Mouse (Mus musculus) MEL (cell line): ENCODE results near the gene Pbp2. TPM values are rescaled to one million over a fixed set of nuclear protein-coding genes. Genes with fewer than 3 reads are reported as not detected.

Experiments used
- DNase-seq: peaks from one replicate; pipeline ENCODE4 v3.0.0; 2011; ENCODE audit warnings: low read depth, low spot score
- H3K27ac ChIP-seq: 2 replicates; pipeline ENCODE4 v1.5.1; 2012; ENCODE audit warnings: low read depth, mild to moderate bottlenecking, control low read depth, low read length, moderate library complexity; ENCODE audit not compliant: control insufficient read depth
- H3K27me3 ChIP-seq, 2 experiments: fragments of 150-350 bp in 1 of 2; sonication (generic) in 1 of 2; 2 replicates each; pipeline ENCODE4 v1.6.1; 2012; ENCODE audit warnings: low read length in 2 of 2, mild to moderate bottlenecking in 2 of 2, improper control_type of control experiment in 1 of 2, moderate library complexity in 1 of 2; ENCODE audit not compliant: insufficient read depth in 2 of 2, control insufficient read depth in 1 of 2
- H3K36me3 ChIP-seq, 2 experiments: 2 replicates each; pipeline ENCODE4 v1.6.1; 2012 to 2014; ENCODE audit warnings: low read length in 2 of 2, improper control_type of control experiment in 1 of 2, inconsistent platforms in 1 of 2, mild to moderate bottlenecking in 1 of 2; ENCODE audit not compliant: insufficient read depth in 2 of 2, control insufficient read depth in 1 of 2
- H3K4me1 ChIP-seq, 2 experiments: fragments of 150-350 bp in 1 of 2; sonication (generic) in 1 of 2; 2 replicates each; pipeline ENCODE4 v1.6.1; 2012; ENCODE audit warnings: low read length in 2 of 2, improper control_type of control experiment in 1 of 2, mild to moderate bottlenecking in 1 of 2; ENCODE audit not compliant: insufficient read depth in 2 of 2, control insufficient read depth in 1 of 2
- H3K4me3 ChIP-seq, 2 experiments: fragments of 150-350 bp in 1 of 2; sonication (generic) in 1 of 2; 2 replicates each; pipeline ENCODE4 v1.5.1; 2012; ENCODE audit warnings: low read depth in 2 of 2, low read length in 2 of 2, mild to moderate bottlenecking in 2 of 2, moderate library complexity in 2 of 2, control low read depth in 1 of 2, improper control_type of control experiment in 1 of 2; ENCODE audit not compliant: control insufficient read depth in 1 of 2, insufficient read depth in 1 of 2
- H3K79me2 ChIP-seq: 2 replicates; pipeline ENCODE4 v1.6.1; 2012; ENCODE audit warnings: mild to moderate bottlenecking, low read length, moderate library complexity; ENCODE audit not compliant: control insufficient read depth, poor library complexity, insufficient read depth
- H3K9ac ChIP-seq: 2 replicates; pipeline ENCODE4 v1.6.1; 2012; ENCODE audit warnings: low read depth, mild to moderate bottlenecking, control low read depth, low read length, moderate library complexity; ENCODE audit not compliant: control insufficient read depth, poor library complexity, severe bottlenecking
- H3K9me3 ChIP-seq: fragments of 150-350 bp; sonication (generic); replicated peaks from 2 replicates; pipeline ENCODE4 v1.6.1; 2012; ENCODE audit warnings: mild to moderate bottlenecking, low read length, improper control_type of control experiment, moderate library complexity; ENCODE audit not compliant: insufficient read depth
- CHD1 ChIP-seq: IDR thresholded peaks from 2 replicates; pipeline ENCODE4 v1.6.1; 2012; ENCODE audit warnings: low read depth, mild to moderate bottlenecking, inconsistent platforms, low read length, improper control_type of control experiment
- CHD2 ChIP-seq: IDR thresholded peaks from 2 replicates; pipeline ENCODE4 v1.6.1; 2011; ENCODE audit warnings: low read length, improper control_type of control experiment
- CTCF ChIP-seq, 3 experiments: IDR thresholded peaks in 2 of 3; conservative IDR thresholded peaks in 1 of 3; 2 replicates each; pipeline ENCODE4 v1.5.1; 2011 to 2012; ENCODE audit warnings: low read length in 3 of 3, low read depth in 2 of 3, mild to moderate bottlenecking in 2 of 3, improper control_type of control experiment in 1 of 3, inconsistent platforms in 1 of 3, mixed read lengths in 1 of 3, moderate library complexity in 1 of 3; ENCODE audit not compliant: control insufficient read depth in 1 of 3, insufficient read depth in 1 of 3, poor library complexity in 1 of 3, severe bottlenecking in 1 of 3
- E2F4 ChIP-seq: IDR thresholded peaks from 2 replicates; pipeline ENCODE4 v1.6.1; 2011; ENCODE audit warnings: low read depth, low read length, improper control_type of control experiment, borderline replicate concordance
- ELF1 ChIP-seq: IDR thresholded peaks from 2 replicates; pipeline ENCODE4 v1.6.1; 2014; ENCODE audit warnings: low read depth, mild to moderate bottlenecking, inconsistent platforms, low read length, improper control_type of control experiment, moderate library complexity
- GABPA ChIP-seq: IDR thresholded peaks from 2 replicates; pipeline ENCODE4 v1.6.1; 2012; ENCODE audit warnings: low read depth, mild to moderate bottlenecking, inconsistent platforms, low read length, improper control_type of control experiment, moderate library complexity
- GATA1 ChIP-seq: IDR thresholded peaks from 2 replicates; pipeline ENCODE4 v1.6.1; 2011; ENCODE audit warnings: low read depth, low read length, improper control_type of control experiment
- HCFC1 ChIP-seq: IDR thresholded peaks from 2 replicates; pipeline ENCODE4 v1.6.1; 2012; ENCODE audit warnings: low read depth, mild to moderate bottlenecking, inconsistent platforms, low read length, improper control_type of control experiment, moderate library complexity
- JUND ChIP-seq: IDR thresholded peaks from 2 replicates; pipeline ENCODE4 v1.6.1; 2011; ENCODE audit warnings: low read depth, mild to moderate bottlenecking, improper control_type of control experiment, low read length
- MAX ChIP-seq: IDR thresholded peaks from 2 replicates; pipeline ENCODE4 v1.6.1; 2011; ENCODE audit warnings: low read length, improper control_type of control experiment
- MEF2A ChIP-seq: IDR thresholded peaks from 2 replicates; pipeline ENCODE4 v1.6.1; 2014; ENCODE audit warnings: low read depth, mild to moderate bottlenecking, inconsistent platforms, low read length, improper control_type of control experiment; ENCODE audit not compliant: poor library complexity, insufficient replicate concordance, severe bottlenecking; ENCODE audit errors: extremely low read depth
- MYB ChIP-seq: IDR thresholded peaks from 2 replicates; pipeline ENCODE4 v1.6.1; 2011; ENCODE audit warnings: mild to moderate bottlenecking, low read depth, low read length, improper control_type of control experiment
- MYC ChIP-seq: IDR thresholded peaks from 2 replicates; pipeline ENCODE4 v1.6.1; 2011; ENCODE audit warnings: low read depth, mild to moderate bottlenecking, low read length, improper control_type of control experiment, moderate library complexity
- NELFE ChIP-seq: IDR thresholded peaks from 2 replicates; pipeline ENCODE4 v1.6.1; 2011; ENCODE audit warnings: low read depth, low read length, improper control_type of control experiment
- NRF1 ChIP-seq: IDR thresholded peaks from 2 replicates; pipeline ENCODE4 v1.6.1; 2014; ENCODE audit warnings: low read depth, mild to moderate bottlenecking, inconsistent platforms, low read length, improper control_type of control experiment, moderate library complexity; ENCODE audit not compliant: poor library complexity, insufficient read depth, severe bottlenecking
- POLR2A ChIP-seq, 2 experiments: IDR thresholded peaks; 2 replicates each; pipeline ENCODE4 v1.6.1; 2011 to 2012; ENCODE audit warnings: low read length in 2 of 2, mild to moderate bottlenecking in 2 of 2, control low read depth in 1 of 2, improper control_type of control experiment in 1 of 2, low read depth in 1 of 2, moderate library complexity in 1 of 2; ENCODE audit not compliant: control insufficient read depth in 1 of 2, insufficient read depth in 1 of 2, poor library complexity in 1 of 2
- POLR2AphosphoS5 ChIP-seq: IDR thresholded peaks from 2 replicates; pipeline ENCODE4 v1.6.1; 2012; ENCODE audit warnings: low read depth, borderline replicate concordance, mild to moderate bottlenecking, inconsistent platforms, low read length, moderate library complexity, mixed read lengths
- RAD21 ChIP-seq: IDR thresholded peaks from 2 replicates; pipeline ENCODE4 v1.6.1; 2011; ENCODE audit warnings: mild to moderate bottlenecking, low read depth, low read length, improper control_type of control experiment
- SIN3A ChIP-seq: IDR thresholded peaks from 2 replicates; pipeline ENCODE4 v1.6.1; 2012; ENCODE audit warnings: low read length, improper control_type of control experiment, inconsistent platforms
- SMC3 ChIP-seq: IDR thresholded peaks from 2 replicates; pipeline ENCODE4 v1.6.1; 2011; ENCODE audit warnings: low read depth, low read length, improper control_type of control experiment
- TCF12 ChIP-seq: IDR thresholded peaks from 2 replicates; pipeline ENCODE4 v1.6.1; 2014; ENCODE audit warnings: low read depth, mild to moderate bottlenecking, inconsistent platforms, low read length, improper control_type of control experiment, moderate library complexity
- UBTF ChIP-seq: IDR thresholded peaks from 2 replicates; pipeline ENCODE4 v1.6.1; 2012; ENCODE audit warnings: low read depth, mild to moderate bottlenecking, inconsistent platforms, low read length, improper control_type of control experiment, moderate library complexity, borderline replicate concordance; ENCODE audit not compliant: insufficient read depth
- USF1 ChIP-seq: IDR thresholded peaks from 2 replicates; pipeline ENCODE4 v1.6.1; 2014; ENCODE audit warnings: low read depth, mild to moderate bottlenecking, inconsistent platforms, low read length, improper control_type of control experiment, moderate library complexity
- ZKSCAN1 ChIP-seq: IDR thresholded peaks from 2 replicates; pipeline ENCODE4 v1.6.1; 2012; ENCODE audit warnings: low read depth, mild to moderate bottlenecking, inconsistent platforms, low read length, improper control_type of control experiment, moderate library complexity
- ZNF384 ChIP-seq: IDR thresholded peaks from 2 replicates; pipeline ENCODE4 v1.6.1; 2012; ENCODE audit warnings: low read depth, mild to moderate bottlenecking, inconsistent platforms, low read length, improper control_type of control experiment
- polyA plus RNA-seq, 2 experiments: library from polyadenylated mRNA; stranded (reverse) in 1 of 2; unstranded in 1 of 2; fragments of >175 nt in 1 of 2; fragments of >200 nt in 1 of 2; gene quantifications; 2 replicates each; pipeline versions ENCODE4 v1.2.1 to v1.2.4; 2012; ENCODE audit warnings: low replicate concordance in 2 of 2, low read depth in 1 of 2; ENCODE audit not compliant: insufficient read length in 2 of 2, insufficient read depth in 1 of 2, missing spikeins in 1 of 2
- total RNA-seq: library from RNA; depleted of rRNA; stranded (reverse); fragments of 300-350 nt; gene quantifications from 2 replicates; pipeline ENCODE4 v1.2.3, GENCODE M21; 2012

Pbp2 gene
- total and polyA plus RNA-seq, 3 experiments: not detected

- H3K9ac ChIP-seq: no peak overlapping the region
- DNase-seq: no peak
- TF ChIP-seq POLR2A (IDR thresholded peaks at IDR 0.05; ENCODE audit: control insufficient read depth in 1 of 2, insufficient read depth in 1 of 2, low read depth in 1 of 2, low read length in 2 of 2, poor library complexity in 1 of 2): no peak
- no peak for TF ChIP-seq CTCF (IDR thresholded peaks at IDR 0.05 in 2 of 3, conservative IDR thresholded peaks at IDR 0.05 in 1 of 3; ENCODE audit: control insufficient read depth in 1 of 3, insufficient read depth in 1 of 3, low read depth in 2 of 3, low read length in 3 of 3, poor library complexity in 1 of 3, severe bottlenecking in 1 of 3)
- no peak for TF ChIP-seq E2F4
- no peak for TF ChIP-seq HCFC1
- no peak for TF ChIP-seq MYC
- TF ChIP-seq NRF1: no peak
- TF ChIP-seq GATA1: no peak
- TF ChIP-seq CHD1: no peak
- no peak for TF ChIP-seq TCF12
- TF ChIP-seq RAD21: no peak
- no peak for TF ChIP-seq CHD2
- TF ChIP-seq JUND: no peak
- TF ChIP-seq UBTF: no peak
- TF ChIP-seq NELFE: no peak
- TF ChIP-seq MYB: no peak
- no peak for TF ChIP-seq ELF1
- H3K27me3 ChIP-seq: peaks cover 0 to 2% of the 10 kb centered on the region in 2 experiments; a peak in 1 of 4 replicates
- no peaks in the 10 kb centered on the region for H3K9me3 ChIP-seq
- H3K79me2 ChIP-seq: no peaks in the 10 kb centered on the region
- no peak overlapping the region for H3K4me3 ChIP-seq
- H3K27ac ChIP-seq: no peak overlapping the region
- no peaks in the 10 kb centered on the region for H3K4me1 ChIP-seq
- H3K36me3 ChIP-seq: no peaks in the 10 kb centered on the region
Measured at GRCm38 (mm10) chr6:135316141-135316540, 5.9 kb upstream of the Pbp2 start.

GRCm38 (mm10) chr6:135313981-135314380, 3.8 kb upstream of the Pbp2 start:
- H3K4me1 ChIP-seq: no peaks in the 10 kb centered on the region
- no peaks in the 10 kb centered on the region for H3K36me3 ChIP-seq
- H3K79me2 ChIP-seq: no peaks in the 10 kb centered on the region

More at GRCm38 (mm10) chr6:135313981-135314380, 3.8 kb upstream of the Pbp2 start:
- no peak overlapping the region for H3K9ac ChIP-seq
- no peak overlapping the region for H3K27ac ChIP-seq
- H3K27me3 ChIP-seq: no peaks in the 10 kb centered on the region
- H3K4me3 ChIP-seq: no peak overlapping the region
- DNase-seq: no peak
- H3K9me3 ChIP-seq: no peaks in the 10 kb centered on the region
- TF ChIP-seq MEF2A: no peak
- no peak for TF ChIP-seq ZNF384
- TF ChIP-seq MAX: no peak
- no peak for TF ChIP-seq CHD2
- TF ChIP-seq TCF12: no peak
- TF ChIP-seq RAD21: no peak
- TF ChIP-seq SMC3: no peak
- no peak for TF ChIP-seq POLR2AphosphoS5
- no peak for TF ChIP-seq GABPA
- no peak for TF ChIP-seq SIN3A
- no peak for TF ChIP-seq USF1
- no peak for TF ChIP-seq NRF1
- no peak for TF ChIP-seq JUND
- TF ChIP-seq ELF1: no peak
- TF ChIP-seq ZKSCAN1: no peak
- TF ChIP-seq CTCF (IDR thresholded peaks at IDR 0.05 in 2 of 3, conservative IDR thresholded peaks at IDR 0.05 in 1 of 3; ENCODE audit: control insufficient read depth in 1 of 3, insufficient read depth in 1 of 3, low read depth in 2 of 3, low read length in 3 of 3, poor library complexity in 1 of 3, severe bottlenecking in 1 of 3): no peak
